28 mouse cellular contexts compared by ENCODE assay signal in the genomic region with DNA sequence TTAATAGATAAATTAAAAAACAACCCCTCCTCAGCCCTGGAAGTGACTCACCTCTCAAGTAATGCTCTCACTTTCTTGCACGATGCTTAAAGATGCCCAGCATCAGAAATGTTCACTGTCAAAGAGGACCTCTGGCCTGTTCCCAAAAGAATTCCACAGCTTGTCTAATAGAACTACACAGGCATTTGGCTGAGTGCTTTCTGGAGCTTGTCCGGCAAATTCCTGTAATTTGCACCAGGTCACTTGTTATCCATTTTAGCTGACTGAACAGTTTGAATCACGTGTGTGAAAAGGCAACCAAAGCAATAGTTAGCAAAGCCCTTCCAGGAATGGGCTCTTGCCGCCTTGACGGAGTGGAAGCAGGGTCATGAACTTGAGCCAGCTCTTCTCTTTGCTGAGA.
DNase-seq lines count a peak whose midpoint lies in the region; ATAC-seq and TF ChIP-seq lines count a peak whose summit lies in the region.
"Had no signal": no experiment of that assay in that cellular context is flagged by ENCODE, and none has a peak within 500 bp of the region (broad histone marks: within the 10 kb centered on the region; RNA-seq: fewer than 3 reads in every experiment).

No protein-coding gene starts in this region.

- no peaks in the 10 kb centered on the region for H3K36me3 ChIP-seq in kidney, embryonic 15.5 days
- no peaks in the 10 kb centered on the region for H3K36me3 ChIP-seq in lung, embryonic 14.5 days (ENCODE audit: insufficient read depth)
- H3K36me3 ChIP-seq: embryonic facial prominence, embryonic 10.5 days; embryonic facial prominence, embryonic 15.5 days; forebrain, embryonic 12.5 days; hindbrain, embryonic 13.5 days; limb, embryonic 13.5 days; midbrain, embryonic 12.5 days had no signal

- DNase-seq in kidney, adult 11 months: peak; percentile 68
- DNase-seq in lung, embryonic 14.5 days: peak; percentile 13
- no peak for DNase-seq in lung, postnatal 25 days (ENCODE audit: low spot score)
- peak; percentile 27 for DNase-seq in NIH3T3 (ENCODE audit: low read depth)
- DNase-seq in kidney, postnatal 25 days: peak; percentile 40 to 47
- DNase-seq in cerebellum, postnatal 14 days: no peak
- DNase-seq: adrenal gland, postnatal 25 days; B cell, adult 2 months; cerebellum, adult 18-20 months; cerebellum, postnatal 10 days; gastrocnemius, postnatal 10 days; lung, postnatal 4 days; right cerebral cortex, postnatal 25 days; spleen, adult 18-20 months; thymus, adult 18-20 months; thymus, postnatal 25 days had no signal

- no peak overlapping the region for H3K9ac ChIP-seq in kidney, embryonic 15.5 days
- H3K9ac ChIP-seq in lung, embryonic 14.5 days: no peak overlapping the region
- H3K9ac ChIP-seq: embryonic facial prominence, embryonic 15.5 days; forebrain, embryonic 12.5 days; hindbrain, embryonic 13.5 days; limb, embryonic 13.5 days; midbrain, embryonic 12.5 days had no signal

- no peaks in the 10 kb centered on the region for H3K9me3 ChIP-seq in kidney, embryonic 15.5 days (replicated peaks)
- no peaks in the 10 kb centered on the region for H3K9me3 ChIP-seq in lung, embryonic 14.5 days (ENCODE audit: low read depth, low read length)
- H3K9me3 ChIP-seq: embryonic facial prominence, embryonic 10.5 days; embryonic facial prominence, embryonic 15.5 days; forebrain, embryonic 12.5 days; hindbrain, embryonic 13.5 days; limb, embryonic 13.5 days; megakaryocyte, embryonic 14.5 days; midbrain, embryonic 12.5 days had no signal

- no peaks in the 10 kb centered on the region for H3K4me1 ChIP-seq in kidney, embryonic 15.5 days
- no peaks in the 10 kb centered on the region for H3K4me1 ChIP-seq in lung, embryonic 14.5 days (ENCODE audit: insufficient read depth)
- H3K4me1 ChIP-seq: embryonic facial prominence, embryonic 10.5 days; embryonic facial prominence, embryonic 15.5 days; forebrain, embryonic 12.5 days; hindbrain, embryonic 13.5 days; limb, embryonic 13.5 days; megakaryocyte, embryonic 14.5 days had no signal

- no peak overlapping the region for H3K4me3 ChIP-seq in kidney, embryonic 15.5 days (replicated peaks)
- H3K4me3 ChIP-seq in lung, embryonic 14.5 days (ENCODE audit: low read depth, low read length): no peak overlapping the region
- H3K4me3 ChIP-seq: embryonic facial prominence, embryonic 10.5 days; embryonic facial prominence, embryonic 15.5 days; forebrain, embryonic 12.5 days; hindbrain, embryonic 13.5 days; limb, embryonic 13.5 days; megakaryocyte, embryonic 14.5 days; midbrain, embryonic 12.5 days had no signal

- H3K27ac ChIP-seq in kidney, embryonic 15.5 days: no peak overlapping the region
- no peak overlapping the region for H3K27ac ChIP-seq in lung, embryonic 14.5 days (ENCODE audit: low read depth)
- H3K27ac ChIP-seq: embryonic facial prominence, embryonic 10.5 days; embryonic facial prominence, embryonic 15.5 days; forebrain, embryonic 12.5 days; hindbrain, embryonic 13.5 days; kidney, postnatal 0 days; limb, embryonic 13.5 days; midbrain, embryonic 12.5 days; stomach, postnatal 0 days had no signal

- H3K27me3 ChIP-seq in kidney, embryonic 15.5 days: no peaks in the 10 kb centered on the region
- no peaks in the 10 kb centered on the region for H3K27me3 ChIP-seq in lung, embryonic 14.5 days (ENCODE audit: insufficient read depth, low read length)
- H3K27me3 ChIP-seq: embryonic facial prominence, embryonic 15.5 days; forebrain, embryonic 12.5 days; hindbrain, embryonic 13.5 days; limb, embryonic 13.5 days; megakaryocyte, embryonic 14.5 days; midbrain, embryonic 12.5 days had no signal

- WGBS in kidney, embryonic 15.5 days: 83% methylated on average over 5 of the region's 5 CpGs
- 64% methylated on average over 5 of the region's 5 CpGs for WGBS in lung, embryonic 14.5 days

- no peak for ATAC-seq in kidney, embryonic 15.5 days (replicated peaks; ENCODE audit: low FRiP score)
- no peak for ATAC-seq in lung, embryonic 14.5 days (ENCODE audit: insufficient read depth)
- ATAC-seq: inflammation-experienced regulatory T-cells, adult 6 months had no signal

- no peak overlapping the region for H3K4me2 ChIP-seq in kidney, embryonic 15.5 days
- no peak overlapping the region for H3K4me2 ChIP-seq in lung, embryonic 14.5 days
- H3K4me2 ChIP-seq: embryonic facial prominence, embryonic 15.5 days; forebrain, embryonic 12.5 days; hindbrain, embryonic 13.5 days; limb, embryonic 13.5 days; liver, embryonic 11.5 days; midbrain, embryonic 12.5 days had no signal

- no peak for TF ChIP-seq CTCF in lung, embryonic 14.5 days (IDR thresholded peaks at IDR 0.05; ENCODE audit: low read depth)

Comparison
In these comparisons a context has a peak if more than half of its experiments do, and no peak if none do; other contexts are left out.
1. DNase-seq: peak in kidney, adult 11 months (single experiment), lung, embryonic 14.5 days (single experiment), NIH3T3 (single experiment) and kidney, postnatal 25 days (2 of 2); none in lung, postnatal 25 days (single experiment) and cerebellum, postnatal 14 days (0 of 2).